Mouse (Mus musculus) kidney, embryonic 14.5 days (tissue): ENCODE results near the gene Rbm38. TPM values are rescaled to one million over a fixed set of nuclear protein-coding genes. Genes with fewer than 3 reads are reported as not detected.

Experiments used
- polyA plus RNA-seq: library from polyadenylated mRNA; unstranded; fragments of >200 nt; fragmentation: Nextera tagmentation; extraction: Ambion mirVana; gene quantifications from 2 replicates; pipeline ENCODE4 v1.2.1, GENCODE M21; 2014

Gene Rbm38
- polyA plus RNA-seq, 1 experiment from 2014 or later = 42.6 TPM

Other genes with a start within 250 kb of the Rbm38 start
- gene Bmp7, start 80.2 kb upstream of the Rbm38 start, polyA plus RNA-seq = 49.3 and 54.2 TPM in 2 replicates
- 0.17 and 0.34 TPM in 2 replicates for gene Spo11, start 42.8 kb upstream of the Rbm38 start, polyA plus RNA-seq
- gene Rae1, start 20.4 kb upstream of the Rbm38 start, polyA plus RNA-seq = 131 and 155 TPM in 2 replicates
- gene Ctcfl, start 99.0 kb downstream of the Rbm38 start, polyA plus RNA-seq = 0.07 and 0.08 TPM in 2 replicates
- 0.60 and 3.0 TPM in 2 replicates for gene Pck1, start 132.6 kb downstream of the Rbm38 start, polyA plus RNA-seq
- 0.26 TPM in 1 of 2 replicates, not detected in the other for gene Zbp1, start 198.4 kb downstream of the Rbm38 start, polyA plus RNA-seq